Mouse (Mus musculus): ENCODE results near the gene Akirin2.

DNA sequence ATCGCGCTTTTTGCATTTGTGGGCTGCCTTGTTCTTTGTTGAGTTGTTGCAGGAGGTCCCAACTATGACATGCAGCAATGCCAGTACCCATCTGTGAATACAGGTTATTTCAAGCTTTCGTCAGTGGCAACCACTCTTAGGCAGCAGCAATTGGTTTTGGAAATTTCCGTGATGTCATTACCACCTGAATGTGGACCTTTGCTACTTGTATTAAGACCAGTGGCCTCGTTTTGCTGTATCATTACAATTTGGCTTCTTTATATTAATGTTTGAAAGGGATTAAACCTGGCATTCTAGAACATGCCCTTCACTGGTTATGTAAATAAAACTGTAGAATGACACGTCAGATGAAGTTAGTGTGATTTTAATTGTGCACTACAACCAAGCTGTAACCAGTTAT, 15.5 kb downstream of the Akirin2 start:
- TF ChIP-seq POLR2A (IDR thresholded peaks at IDR 0.05; ENCODE audit: low read depth, low read length) (no peak), CTCF (IDR thresholded peaks at IDR 0.05; ENCODE audit: extremely low read depth, insufficient read depth, insufficient read length, insufficient replicate concordance) (no peak)

Measured in spleen, adult 2 months (tissue).